Mouse (Mus musculus) cerebellum, adult 2 months (tissue): Measurements from ENCODE around the gene Nt5c2. TPM values are rescaled to one million over a fixed set of nuclear protein-coding genes. Genes with fewer than 3 reads are reported as not detected.
"Not testable (repeated sequence)": the region's sequence is repeated elsewhere in the genome, so short reads cannot be mapped to it uniquely, and the experiment has no call there.

Experiments
- DNase-seq, 2 experiments: peaks; one replicate each; pipeline ENCODE4 v3.0.0; 2021
- H3K27ac ChIP-seq: fragments of 200-500 bp; 2 replicates; pipeline ENCODE4 v1.5.1; 2012; ENCODE audit warnings: low read length, control low read depth, inconsistent platforms; ENCODE audit not compliant: insufficient read depth
- H3K27me3 ChIP-seq: fragments of 200-500 bp; 2 replicates; pipeline ENCODE4 v1.6.1; 2012; ENCODE audit warnings: inconsistent platforms, mild to moderate bottlenecking, low read length, moderate library complexity; ENCODE audit not compliant: control insufficient read depth, insufficient read depth
- H3K4me1 ChIP-seq: fragments of 200-500 bp; 2 replicates; pipeline ENCODE4 v1.6.1; 2011; ENCODE audit warnings: low read length; ENCODE audit not compliant: control insufficient read depth, insufficient read depth
- H3K4me3 ChIP-seq: fragments of 200-500 bp; replicated peaks from 2 replicates; pipeline ENCODE3; 2011; ENCODE audit warnings: mild to moderate bottlenecking, low read depth, low read length, control low read depth; ENCODE audit not compliant: insufficient read depth
- CTCF ChIP-seq: fragments of 200-500 bp; IDR thresholded peaks from 2 replicates; pipeline ENCODE4 v1.5.1; 2011; ENCODE audit warnings: low read depth, mild to moderate bottlenecking, control low read depth, low read length, moderate library complexity, borderline replicate concordance; ENCODE audit not compliant: insufficient read depth
- POLR2A ChIP-seq: fragments of 200-500 bp; IDR thresholded peaks from 2 replicates; pipeline ENCODE4 v1.6.1; 2011; ENCODE audit warnings: low read length, control low read depth, borderline replicate concordance; ENCODE audit not compliant: insufficient read depth
- WGBS: fragments of 180-500 bp; shearing (Covaris S2); methylation state at CpG from one replicate; pipeline ENCODE4 v1.1.7; 2018; 5-methylcytosine and 5-hydroxymethylcytosine counted together
- polyA plus RNA-seq: library from polyadenylated mRNA; depleted of rRNA; stranded (reverse); fragments of >200 nt; gene quantifications from 2 replicates; pipeline ENCODE4 v1.2.3, GENCODE M21; 2012

Nt5c2 gene
- polyA plus RNA-seq, 1 experiment: 49.3 TPM

DNA sequence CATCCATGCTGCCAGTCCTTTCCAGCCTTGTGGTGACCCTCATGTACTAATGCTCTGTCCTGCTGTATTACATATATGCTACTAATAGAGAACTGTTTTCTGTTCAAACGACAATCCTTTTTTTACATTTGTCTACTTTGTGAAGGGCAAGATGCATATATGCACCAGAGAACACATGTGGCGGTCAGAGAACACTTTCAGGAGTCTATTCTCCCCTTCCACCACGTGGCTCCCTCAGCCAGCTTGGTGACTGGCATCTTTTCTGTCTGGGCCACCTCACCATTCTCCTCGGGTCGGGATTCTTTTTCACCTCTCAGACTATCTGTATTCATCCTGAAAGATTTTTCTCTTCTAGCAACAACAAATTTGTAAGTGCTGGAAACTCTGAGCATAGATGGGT, 9.1 kb downstream of the Nt5c2 start:
- TF ChIP-seq CTCF: no peak
- TF ChIP-seq POLR2A: no peak
- WGBS: 73% methylated on average over 5 of the region's 5 CpGs

DNA sequence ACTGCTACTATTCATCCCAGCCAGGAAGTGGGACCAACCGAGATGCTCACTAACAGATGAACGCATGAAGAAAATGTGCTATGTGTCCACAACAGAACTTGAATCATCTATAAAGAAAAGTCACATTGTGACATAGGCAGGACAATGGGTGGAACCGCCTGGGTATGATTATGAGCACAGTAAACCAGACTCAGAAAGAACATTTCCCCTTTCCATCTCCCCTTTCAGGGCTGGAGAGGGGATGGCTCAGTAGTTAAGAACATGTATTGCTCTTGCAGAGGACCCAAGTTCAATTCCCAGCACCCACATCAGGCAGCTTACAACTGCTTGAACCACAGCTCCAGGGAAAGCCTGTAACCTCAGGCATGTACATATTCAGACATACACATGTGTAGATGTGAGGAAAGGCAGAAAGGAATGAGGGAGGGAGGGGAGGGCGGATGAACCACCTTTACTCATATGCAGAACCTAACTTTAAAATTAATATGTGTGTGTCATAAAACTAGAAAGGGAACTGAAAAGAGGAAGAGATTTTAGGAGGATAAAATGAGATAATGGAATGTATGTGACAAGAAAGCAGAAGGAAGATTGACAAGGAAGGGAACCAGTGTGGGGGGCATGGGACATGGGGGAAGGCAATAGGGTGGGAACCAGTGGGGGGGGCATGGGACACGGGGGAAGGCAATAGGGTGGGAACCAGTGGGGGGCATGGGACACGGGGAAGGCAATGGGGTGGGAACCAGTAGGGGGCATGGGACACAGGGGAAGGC, 11.0 kb downstream of the Nt5c2 start:
- no peaks in the 10 kb centered on the region for H3K27me3 ChIP-seq
- H3K27ac ChIP-seq: no peak overlapping the region
- H3K4me1 ChIP-seq: no peaks in the 10 kb centered on the region
- WGBS: 72% methylated on average over 6 of the region's 6 CpGs
- no peak for DNase-seq
- no peak overlapping the region for H3K4me3 ChIP-seq
- TF ChIP-seq CTCF (no peak), POLR2A (no peak)

More for the DNA sequence above, 9.1 kb downstream of the Nt5c2 start:
- H3K4me3 ChIP-seq: no peak overlapping the region
- H3K27ac ChIP-seq: no peak overlapping the region
- no peak for DNase-seq
- no peaks in the 10 kb centered on the region for H3K27me3 ChIP-seq
- no peaks in the 10 kb centered on the region for H3K4me1 ChIP-seq

DNA sequence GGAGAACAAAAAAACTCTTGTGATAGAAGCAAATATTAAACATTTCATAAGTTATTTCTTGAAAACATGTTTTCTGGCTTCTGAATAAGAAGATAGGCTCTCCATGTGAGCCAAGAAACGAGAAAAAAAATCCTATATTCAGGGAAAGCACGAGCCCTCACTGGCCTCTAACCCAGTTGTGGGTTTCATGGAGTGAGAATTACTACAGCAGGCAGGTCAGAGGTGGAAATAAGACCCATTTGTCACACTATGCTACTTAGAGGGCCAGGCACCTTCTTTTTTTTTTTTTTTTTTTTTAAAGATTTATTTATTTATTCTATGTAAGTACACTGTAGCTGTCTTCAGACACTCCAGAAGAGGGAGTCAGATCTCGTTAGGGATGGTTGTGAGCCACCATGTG, 14.6 kb downstream of the Nt5c2 start:
- not testable (repeated sequence) for H3K27me3 ChIP-seq

DNA sequence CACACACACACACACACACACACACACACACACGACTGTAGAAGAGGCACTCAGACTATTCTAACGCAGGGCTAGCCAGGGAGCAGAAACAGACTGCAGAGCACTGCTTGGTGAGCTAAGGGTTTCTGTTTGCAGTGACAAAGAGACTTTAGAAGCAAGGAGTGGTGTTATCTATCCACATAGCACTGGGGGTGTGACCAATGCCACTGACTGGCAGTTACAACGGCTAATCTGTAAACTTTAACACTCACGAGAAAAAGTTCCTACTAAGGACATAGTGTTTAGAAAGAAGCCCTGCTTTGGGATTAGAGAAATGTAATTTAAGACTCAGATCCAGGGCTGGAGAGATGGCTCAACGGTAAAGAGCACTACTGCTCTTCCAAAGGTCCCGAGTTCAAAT, 15.2 kb downstream of the Nt5c2 start:
- DNase-seq: no peak
- H3K4me1 ChIP-seq: peaks cover 21% of the 10 kb centered on the region
- H3K27ac ChIP-seq: no peak overlapping the region
- WGBS: 89% methylated on average over 6 of the region's 6 CpGs
- TF ChIP-seq POLR2A (no peak), CTCF (no peak)
- H3K4me3 ChIP-seq: no peak overlapping the region
- no peaks in the 10 kb centered on the region for H3K27me3 ChIP-seq

More for the DNA sequence above, 14.6 kb downstream of the Nt5c2 start:
- H3K27ac ChIP-seq, H3K4me3 ChIP-seq, DNase-seq: not testable (repeated sequence)
- 92% methylated on average over 3 of the region's 3 CpGs for WGBS
- H3K4me1 ChIP-seq: peaks cover 21% of the 10 kb centered on the region

DNA sequence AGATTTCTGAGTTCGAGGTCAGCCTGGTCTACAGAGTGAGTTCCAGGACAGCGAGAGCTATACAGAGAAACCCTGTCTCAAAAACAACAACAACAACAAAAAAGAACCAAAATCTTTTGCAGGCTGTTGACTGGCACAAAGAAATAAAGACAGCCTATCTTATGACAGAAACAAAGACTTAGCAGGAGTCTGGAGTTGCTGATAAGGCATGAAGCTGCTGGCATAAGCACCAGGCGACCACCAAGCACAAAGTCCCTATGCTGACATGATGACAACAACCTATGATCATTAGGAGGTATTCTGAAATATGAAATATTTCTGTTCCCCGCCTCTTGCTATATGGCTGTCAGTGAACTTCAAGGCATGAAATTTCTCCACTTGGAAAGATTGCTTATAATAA, 16.0 kb downstream of the Nt5c2 start:
- H3K4me1 ChIP-seq: peaks cover 21% of the 10 kb centered on the region
- WGBS: 87% methylated on average over 4 of the region's 4 CpGs
- TF ChIP-seq POLR2A (no peak), CTCF (no peak)
- no peaks in the 10 kb centered on the region for H3K27me3 ChIP-seq
- no peak for DNase-seq
- no peak overlapping the region for H3K27ac ChIP-seq
- no peak overlapping the region for H3K4me3 ChIP-seq

DNA sequence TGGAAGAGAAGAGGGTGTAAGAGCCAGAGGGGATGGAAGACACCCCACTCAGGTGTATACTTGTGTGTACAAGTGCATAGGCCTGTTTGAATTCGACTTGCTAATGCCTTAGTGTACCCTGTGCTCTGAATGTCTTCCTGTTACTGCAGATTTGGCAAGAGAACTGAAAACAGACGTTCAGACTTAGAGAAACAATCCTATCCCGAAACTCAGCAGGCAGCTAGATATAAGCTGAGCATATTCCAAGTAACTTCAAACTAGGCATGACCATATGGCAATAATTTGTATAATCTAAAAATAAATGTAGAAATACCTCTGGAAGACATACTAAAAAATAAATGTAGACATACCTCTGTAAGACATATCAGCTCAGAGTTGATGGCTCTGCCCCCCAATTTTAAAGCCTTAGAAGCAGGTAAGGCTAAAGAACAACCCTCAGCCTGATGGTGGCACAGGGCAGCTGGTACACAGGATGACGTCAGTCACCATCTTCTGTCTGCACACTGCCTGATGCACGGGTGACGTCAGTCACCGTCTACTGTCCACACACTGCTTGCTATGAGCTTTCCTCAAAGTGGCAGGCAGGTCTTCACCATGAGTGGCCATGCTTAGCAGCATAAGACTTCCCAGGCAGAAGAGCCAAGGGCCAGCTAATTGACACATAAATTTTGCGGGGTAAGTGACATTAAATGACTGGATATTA, 16.6 kb downstream of the Nt5c2 start:
- peak; percentile 64 to 78 for DNase-seq
- peaks cover 21% of the 10 kb centered on the region for H3K4me1 ChIP-seq
- peak overlapping the region; percentile 17 for H3K27ac ChIP-seq
- TF ChIP-seq CTCF (no peak), POLR2A (no peak)
- no peaks in the 10 kb centered on the region for H3K27me3 ChIP-seq
- 22% methylated on average over 8 of the region's 8 CpGs for WGBS
- no peak overlapping the region for H3K4me3 ChIP-seq

DNA sequence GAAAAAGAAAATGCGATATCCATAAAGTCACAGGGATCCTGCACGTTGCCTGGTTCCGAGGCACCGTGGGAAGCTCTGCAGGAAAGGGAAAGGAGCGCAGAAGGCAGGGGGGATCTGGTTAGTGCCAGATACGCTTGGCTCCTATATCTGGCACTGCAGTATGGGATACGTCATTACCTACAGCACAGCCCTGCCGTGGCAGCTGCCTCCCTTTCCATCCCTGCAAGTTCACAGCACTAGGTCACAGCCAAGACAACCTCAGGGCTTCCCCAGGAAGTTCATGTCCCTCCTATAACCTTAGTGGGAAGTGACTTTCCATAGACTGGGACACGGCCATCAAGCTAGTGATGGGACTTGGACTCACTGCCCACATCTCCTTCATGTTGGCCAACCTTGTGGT, 18.9 kb downstream of the Nt5c2 start:
- 0 out of 2 replicates have a peak overlapping the region, but pooled peaks have one; percentile 6 for H3K27ac ChIP-seq
- TF ChIP-seq CTCF: no peak
- no peak for TF ChIP-seq POLR2A
- WGBS: 25% methylated on average over 9 of the region's 9 CpGs
- peaks cover 21% of the 10 kb centered on the region for H3K4me1 ChIP-seq
- H3K4me3 ChIP-seq: no peak overlapping the region
- peak; percentile 53 to 62 for DNase-seq
- no peaks in the 10 kb centered on the region for H3K27me3 ChIP-seq

DNA sequence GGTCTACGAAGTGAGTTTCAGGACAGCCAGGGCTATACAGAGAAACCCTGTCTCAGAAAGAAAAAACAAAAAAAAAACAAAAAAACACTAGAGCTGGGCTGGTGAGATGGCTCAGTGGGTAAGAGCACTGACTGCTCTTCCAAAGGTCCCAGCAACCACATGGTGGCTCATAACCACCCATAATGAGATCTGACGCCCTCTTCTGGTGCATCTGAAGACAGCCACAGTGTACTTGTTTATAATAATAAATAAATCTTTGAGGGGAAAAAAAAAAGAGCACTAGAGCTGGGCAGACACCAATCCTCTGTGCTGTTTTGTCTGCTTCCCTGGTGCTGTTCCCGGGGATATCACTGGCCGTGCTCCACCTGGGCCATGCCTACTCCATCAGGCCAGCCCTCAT, 22.6 kb downstream of the Nt5c2 start:
- peaks cover 13% of the 10 kb centered on the region for H3K4me1 ChIP-seq
- not testable (repeated sequence) for H3K27ac ChIP-seq, H3K4me3 ChIP-seq, H3K27me3 ChIP-seq, DNase-seq
- 68% methylated on average over 4 of the region's 4 CpGs for WGBS
